In the genomic region with DNA sequence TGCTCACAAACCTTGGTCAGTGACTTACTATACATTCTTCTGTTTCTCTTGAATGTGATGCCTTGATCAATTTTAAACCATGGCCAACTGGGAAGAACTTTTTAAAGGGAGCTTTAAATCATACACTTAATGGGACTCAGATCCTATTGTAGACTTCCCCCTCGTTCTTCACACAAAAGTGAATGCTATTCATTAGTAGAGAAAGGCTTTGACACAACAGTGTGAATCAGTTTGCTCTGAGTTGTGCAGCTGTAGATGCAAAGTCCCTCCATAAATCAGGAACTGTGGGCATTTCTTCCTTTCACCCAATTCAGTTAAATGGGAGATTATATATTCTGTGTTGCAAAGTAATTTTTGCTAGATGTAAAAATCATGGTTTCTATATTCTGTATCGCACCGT, we compare ENCODE assay signal across 15 mouse cellular contexts.
"Had no signal": no experiment of that assay in that cellular context is flagged by ENCODE, and none has a peak within 500 bp of the region (broad histone marks: within the 10 kb centered on the region; RNA-seq: fewer than 3 reads in every experiment).

No protein-coding gene starts in this region.

- H3K4me3 ChIP-seq: neural tube, embryonic 13.5 days; stomach, embryonic 15.5 days had no signal

- DNase-seq: retina, postnatal 1 day; right cerebral cortex, adult 18-20 months; right cerebral cortex, postnatal 14 days; right cerebral cortex, postnatal 25 days; right cerebral cortex, postnatal 4 days; spleen, adult 18-20 months; thymus, adult 18-20 months; thymus, adult 2 months; thymus, postnatal 14 days; thymus, postnatal 25 days; thymus, postnatal 36 days; thymus, postnatal 4 days had no signal

- H3K27me3 ChIP-seq: neural tube, embryonic 13.5 days; stomach, embryonic 15.5 days had no signal

- H3K9me3 ChIP-seq: neural tube, embryonic 13.5 days; stomach, embryonic 15.5 days had no signal

- H3K4me1 ChIP-seq: neural tube, embryonic 13.5 days; stomach, embryonic 15.5 days had no signal

- H3K36me3 ChIP-seq: neural tube, embryonic 13.5 days; stomach, embryonic 15.5 days had no signal

- H3K9ac ChIP-seq: neural tube, embryonic 13.5 days; stomach, embryonic 15.5 days had no signal

- H3K4me2 ChIP-seq: neural tube, embryonic 13.5 days; stomach, embryonic 15.5 days had no signal

- H3K27ac ChIP-seq: neural tube, embryonic 13.5 days; stomach, embryonic 15.5 days; stomach, postnatal 0 days had no signal
